Mouse (Mus musculus) ES-E14 (cell line): ENCODE measurements around the gene Fam160a1.

Experiments used
- HCFC1 ChIP-seq: IDR thresholded peaks from 2 replicates; pipeline ENCODE4 v1.6.1; 2012; ENCODE audit warnings: low read length, inconsistent platforms, borderline replicate concordance; ENCODE audit not compliant: insufficient read depth
- ZC3H11A ChIP-seq: IDR thresholded peaks from 2 replicates; pipeline ENCODE4 v1.6.1; 2012; ENCODE audit warnings: low read depth, mild to moderate bottlenecking, inconsistent platforms, low read length, borderline replicate concordance

GRCm38 (mm10) chr3:85764937-85765337, 52.2 kb downstream of the Fam160a1 start:
- TF ChIP-seq HCFC1 (no peak), ZC3H11A (no peak)
